Mouse (Mus musculus): ENCODE data around the gene Dnase1l1. TPM values are rescaled to one million over a fixed set of nuclear protein-coding genes. Genes with fewer than 3 reads are reported as not detected.

The Dnase1l1 gene
- polyA plus RNA-seq, 1 experiment from 2014 or later: 5.7 TPM

DNA sequence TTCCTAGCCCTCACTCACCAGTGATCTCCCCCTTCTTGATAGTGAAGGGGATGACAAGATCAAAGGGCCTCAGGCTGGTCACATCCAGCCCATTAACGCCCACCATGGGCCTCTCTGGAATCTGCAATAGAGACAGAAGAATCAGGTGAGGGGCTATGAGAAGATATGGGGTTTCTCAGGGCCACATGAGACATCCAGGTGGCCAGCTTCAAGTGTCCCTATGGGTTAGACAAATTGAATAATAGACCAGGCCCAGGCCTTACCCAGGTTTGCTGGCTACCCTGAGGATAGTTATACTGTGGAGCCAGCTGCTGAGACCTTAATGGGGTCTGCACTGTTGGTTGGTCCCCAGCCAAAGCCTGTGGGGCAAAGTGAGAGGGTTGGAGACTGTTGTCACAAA is 52.1 kb downstream of the Dnase1l1 start:
- no peak overlapping the region for H3K4me3 ChIP-seq
- H3K27ac ChIP-seq: no peak overlapping the region
- no peaks in the 10 kb centered on the region for H3K27me3 ChIP-seq (replicated peaks)
- H3K4me2 ChIP-seq (replicated peaks): no peak overlapping the region
- H3K4me1 ChIP-seq: no peaks in the 10 kb centered on the region
- H3K9ac ChIP-seq: no peak overlapping the region
- ATAC-seq (ENCODE audit: low FRiP score, low read depth): no peak
- H3K36me3 ChIP-seq: peaks cover 99% of the 10 kb centered on the region
- no peaks in the 10 kb centered on the region for H3K9me3 ChIP-seq
- WGBS: 69% methylated on average over 1 of the region's 1 CpGs

Small RNA genes lying within 50 kb of the gene (microRNA-seq; reads per million reads assigned to microRNA genes)
- gene Mir7091: not detected
- not detected for gene Mir7092

Other genes with a start within 250 kb of the Dnase1l1 start
- gene Opn1mw, start 154.9 kb downstream of the Dnase1l1 start, polyA plus RNA-seq (2016; fragmentation: Nextera tagmentation; extraction: Ambion mirVana): not detected in 2 replicates
- gene Mecp2, start 147.0 kb downstream of the Dnase1l1 start, polyA plus RNA-seq (2016; fragmentation: Nextera tagmentation; extraction: Ambion mirVana): 14.4 and 14.5 TPM in 2 replicates
- not detected in 2 replicates for gene Tex28, start 114.5 kb downstream of the Dnase1l1 start, polyA plus RNA-seq (2016; fragmentation: Nextera tagmentation; extraction: Ambion mirVana)
- 0.10 TPM in 1 of 2 replicates, not detected in the other for gene Tktl1, start 105.1 kb downstream of the Dnase1l1 start, polyA plus RNA-seq (2016; fragmentation: Nextera tagmentation; extraction: Ambion mirVana)
- 158 and 170 TPM in 2 replicates for gene Flna, start 32.5 kb downstream of the Dnase1l1 start, polyA plus RNA-seq (2016; fragmentation: Nextera tagmentation; extraction: Ambion mirVana)
- gene Emd, start 27.6 kb downstream of the Dnase1l1 start, polyA plus RNA-seq (2016; fragmentation: Nextera tagmentation; extraction: Ambion mirVana): 16.5 and 18.2 TPM in 2 replicates
- 527 and 575 TPM in 2 replicates for gene Rpl10, start 11.5 kb downstream of the Dnase1l1 start, polyA plus RNA-seq (2016; fragmentation: Nextera tagmentation; extraction: Ambion mirVana)
- 86.7 and 93.3 TPM in 2 replicates for gene Taz, start 425 bp downstream of the Dnase1l1 start, polyA plus RNA-seq (2016; fragmentation: Nextera tagmentation; extraction: Ambion mirVana)
- gene Atp6ap1, start 14.8 kb upstream of the Dnase1l1 start, polyA plus RNA-seq (2016; fragmentation: Nextera tagmentation; extraction: Ambion mirVana): 151 and 161 TPM in 2 replicates
- 706 and 748 TPM in 2 replicates for gene Gdi1, start 22.7 kb upstream of the Dnase1l1 start, polyA plus RNA-seq (2016; fragmentation: Nextera tagmentation; extraction: Ambion mirVana)
- gene Fam50a, start 30.7 kb upstream of the Dnase1l1 start, polyA plus RNA-seq (2016; fragmentation: Nextera tagmentation; extraction: Ambion mirVana): 54.5 and 64.5 TPM in 2 replicates
- gene Plxna3, start 46.7 kb upstream of the Dnase1l1 start, polyA plus RNA-seq (2016; fragmentation: Nextera tagmentation; extraction: Ambion mirVana): 47.0 and 54.6 TPM in 2 replicates
- gene Lage3, start 71.3 kb upstream of the Dnase1l1 start, polyA plus RNA-seq (2016; fragmentation: Nextera tagmentation; extraction: Ambion mirVana): 83.2 and 89.6 TPM in 2 replicates
- 61.1 and 63.7 TPM in 2 replicates for gene Ubl4a, start 90.9 kb upstream of the Dnase1l1 start, polyA plus RNA-seq (2016; fragmentation: Nextera tagmentation; extraction: Ambion mirVana)
- gene Slc10a3, start 91.0 kb upstream of the Dnase1l1 start, polyA plus RNA-seq (2016; fragmentation: Nextera tagmentation; extraction: Ambion mirVana): 8.3 and 8.4 TPM in 2 replicates
- gene Fam3a, start 110.9 kb upstream of the Dnase1l1 start, polyA plus RNA-seq (2016; fragmentation: Nextera tagmentation; extraction: Ambion mirVana): 27.3 and 31.5 TPM in 2 replicates
- gene Ikbkg, start 111.0 kb upstream of the Dnase1l1 start, polyA plus RNA-seq (2016; fragmentation: Nextera tagmentation; extraction: Ambion mirVana): 19.9 and 21.2 TPM in 2 replicates
- gene G6pdx, start 146.9 kb upstream of the Dnase1l1 start, polyA plus RNA-seq (2016; fragmentation: Nextera tagmentation; extraction: Ambion mirVana): 47.6 and 57.4 TPM in 2 replicates
- gene Gm6880, start 199.1 kb upstream of the Dnase1l1 start, polyA plus RNA-seq (2016; fragmentation: Nextera tagmentation; extraction: Ambion mirVana): not detected in 2 replicates

All from neural tube, embryonic 12.5 days (tissue).